Mouse (Mus musculus): ENCODE measurements at regions not wholly inside any gene's neighbourhood (a gene's known extent, or its start where the extent isn't known, plus 50 kb on each side); places are given as distances from the start of the nearest gene placed in this dataset.

- DNase-seq (ENCODE audit: extremely low spot score, low read depth, low spot score) = no peak
Measured at GRCm38 (mm10) chr13:40509290-40509689, 148.0 kb upstream of the Ofcc1 start.

- no peak for DNase-seq (ENCODE audit: extremely low spot score, low read depth, low spot score)
Measured at GRCm38 (mm10) chr13:40480830-40481229, 119.6 kb upstream of the Ofcc1 start.

GRCm38 (mm10) chr13:40472683-40473082, 111.4 kb upstream of the Ofcc1 start:
- no peak for DNase-seq (ENCODE audit: extremely low spot score, low read depth, low spot score)

GRCm38 (mm10) chr13:40469162-40469561, 107.9 kb upstream of the Ofcc1 start:
- no peak for DNase-seq (ENCODE audit: extremely low spot score, low read depth, low spot score)

GRCm38 (mm10) chr13:40453360-40453759, 92.1 kb upstream of the Ofcc1 start:
- no peak for DNase-seq (ENCODE audit: extremely low spot score, low read depth, low spot score)

- DNase-seq (ENCODE audit: extremely low spot score, low read depth, low spot score) = no peak
Measured at GRCm38 (mm10) chr13:40429831-40430230, 68.6 kb upstream of the Ofcc1 start.

- DNase-seq (ENCODE audit: extremely low spot score, low read depth, low spot score) = no peak
Measured at GRCm38 (mm10) chr13:40423051-40423450, 61.8 kb upstream of the Ofcc1 start.

GRCm38 (mm10) chr13:40417856-40418255, 56.6 kb upstream of the Ofcc1 start:
- DNase-seq (ENCODE audit: extremely low spot score, low read depth, low spot score) = peak; percentile 73

GRCm38 (mm10) chr13:40413074-40413473, 51.8 kb upstream of the Ofcc1 start:
- no peak for DNase-seq (ENCODE audit: extremely low spot score, low read depth, low spot score)
